Mouse (Mus musculus) right cerebral cortex, postnatal 36 days (tissue): ENCODE results near the gene Rufy3.
A peak's percentile ranks its signal among the peaks of the same experiment; 100 is the strongest.
"Not testable (repeated sequence)": the region's sequence is repeated elsewhere in the genome, so short reads cannot be mapped to it uniquely, and the experiment has no call there.

Experiments
- DNase-seq, 2 experiments: peaks; one replicate each; pipeline ENCODE4 v3.0.0; 2022; ENCODE audit warnings: low spot score in 2 of 2, mixed read lengths in 1 of 2

Gene Rufy3

DNA sequence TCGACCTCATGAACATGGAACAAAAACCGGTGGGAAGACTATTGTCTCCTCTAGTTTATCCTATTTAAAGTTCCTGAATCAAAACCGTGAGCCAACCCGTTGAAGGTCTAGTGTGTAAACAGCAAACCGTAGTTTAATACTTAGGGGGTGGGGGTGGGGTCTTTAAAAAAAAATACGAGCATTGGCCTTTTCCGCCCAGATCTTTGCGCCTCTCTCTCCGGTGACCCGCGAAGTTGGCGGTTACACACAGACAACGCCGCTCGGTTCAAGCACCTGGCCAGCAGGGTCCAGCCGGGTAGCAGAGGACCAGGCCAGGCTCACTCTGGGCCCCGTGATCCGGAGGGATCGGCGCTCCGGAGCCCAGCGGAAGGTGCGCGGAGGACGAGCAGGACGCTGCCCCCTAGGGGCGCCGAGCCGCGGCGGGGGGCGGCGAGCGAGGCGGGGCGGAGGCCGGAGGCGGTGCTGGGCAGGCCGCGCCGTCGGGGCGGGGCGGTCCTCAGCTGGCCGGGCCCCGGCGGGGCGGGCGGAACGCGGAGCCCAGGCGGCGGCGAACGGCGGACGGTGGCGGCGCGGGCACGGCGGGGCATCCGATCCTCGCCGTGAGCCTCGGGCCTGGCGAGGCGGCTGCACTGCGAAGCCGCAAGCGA lies at the start of gene Rufy3:
Rufy3 (plus strand) TSS at position 540 of the 647 bp plus-strand sequence.
- peak; percentile 34 to 59 for DNase-seq

- DNase-seq, result no peak
Observed at GRCm38 (mm10) chr5:88519232-88519631, 45.6 kb upstream of the Rufy3 start.

GRCm38 (mm10) chr5:88527657-88528056 lies 37.2 kb upstream of the Rufy3 start, which contains the start of gene Jchain:
Gene Jchain, minus strand, starts transcription at chr5:88527891.
- no peak for DNase-seq

DNA sequence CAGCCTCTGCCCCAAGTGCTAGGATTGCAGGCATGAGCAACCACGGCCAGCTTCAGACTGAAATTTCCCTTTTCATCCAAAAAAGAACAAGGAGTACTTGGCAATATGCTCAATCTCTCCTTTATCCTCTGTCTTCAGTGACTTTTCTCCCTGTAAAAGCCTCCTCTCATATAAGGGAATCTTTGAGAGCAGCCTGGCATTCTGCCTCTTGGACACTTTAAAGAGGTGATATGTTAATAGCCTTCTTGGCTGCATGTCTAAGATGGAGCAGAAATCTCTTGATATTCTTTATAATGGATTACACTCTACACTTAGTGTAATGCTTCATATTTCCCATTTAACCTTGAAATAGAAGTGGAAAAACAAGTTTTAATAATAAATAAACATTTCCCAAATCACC lies 33.9 kb upstream of the Rufy3 start:
- no peak for DNase-seq

DNA sequence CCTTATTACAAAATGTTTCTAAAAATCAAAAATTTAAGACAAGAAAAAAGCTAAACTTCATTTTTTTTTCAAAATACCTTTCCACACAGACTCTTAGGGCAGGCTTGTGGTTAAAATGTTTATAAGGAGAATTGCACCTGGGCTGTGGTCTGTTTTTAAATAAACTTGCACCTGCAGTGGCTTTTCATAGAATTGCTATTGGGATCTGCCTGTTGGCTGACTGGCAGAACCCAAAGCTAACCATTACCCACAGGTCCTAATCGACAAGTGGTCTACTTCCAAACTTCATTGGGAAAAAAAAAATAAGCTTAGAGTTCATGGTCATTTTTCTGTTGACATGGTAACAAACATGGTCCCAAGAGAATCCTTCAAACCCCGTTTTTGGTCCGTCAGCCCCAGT lies 30.1 kb upstream of the Rufy3 start:
- DNase-seq, result no peak

DNA sequence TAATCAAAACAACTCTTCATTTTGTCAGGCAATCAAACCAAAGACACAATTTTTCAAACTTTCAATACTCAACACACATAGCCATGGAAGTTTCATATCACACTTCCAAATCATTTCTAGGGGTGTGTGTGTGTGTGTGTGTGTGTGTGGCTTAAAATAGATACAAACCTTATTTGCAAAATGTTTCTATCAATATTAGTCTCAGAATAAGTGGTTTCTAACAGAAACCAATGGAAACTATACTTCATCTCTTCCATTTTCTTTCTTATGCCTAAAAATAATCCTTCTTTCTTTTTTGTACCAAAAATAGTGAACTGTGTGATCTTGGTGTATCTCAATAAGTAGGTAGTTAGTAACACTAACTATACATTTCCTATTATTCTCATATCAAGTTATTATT lies 24.0 kb upstream of the Rufy3 start:
- no peak for DNase-seq

DNA sequence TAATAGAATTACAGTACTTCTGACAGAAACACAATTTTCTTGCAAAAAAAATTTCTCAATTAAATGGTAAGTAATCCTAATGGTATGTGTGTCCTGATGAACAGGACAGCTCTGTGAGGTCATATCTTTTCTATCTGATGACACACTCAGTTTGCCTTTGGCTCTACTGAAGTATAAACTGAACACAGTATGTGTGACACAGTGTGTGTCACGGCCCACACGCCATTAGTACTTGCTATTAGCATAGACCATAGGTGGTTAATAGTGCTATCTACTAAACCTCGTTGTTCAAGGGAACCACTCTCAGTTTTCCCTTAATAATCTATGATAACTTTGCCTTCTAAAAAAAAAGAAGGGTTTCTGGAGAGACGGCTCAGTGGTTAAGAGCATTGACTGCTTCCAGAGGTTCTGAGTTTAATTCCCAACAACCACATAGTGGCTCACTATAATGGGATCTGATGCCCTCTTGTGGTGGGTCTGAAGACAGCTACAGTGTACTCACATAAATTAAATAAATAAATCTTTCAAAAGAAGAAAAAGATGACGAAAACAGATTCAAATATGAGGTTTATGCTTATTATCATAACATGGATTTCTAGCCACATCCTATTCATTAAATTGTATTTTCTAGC lies 22.1 kb upstream of the Rufy3 start:
- no peak for DNase-seq

GRCm38 (mm10) chr5:88544411-88544810 lies 20.4 kb upstream of the Rufy3 start:
- not testable (repeated sequence) for DNase-seq

DNA sequence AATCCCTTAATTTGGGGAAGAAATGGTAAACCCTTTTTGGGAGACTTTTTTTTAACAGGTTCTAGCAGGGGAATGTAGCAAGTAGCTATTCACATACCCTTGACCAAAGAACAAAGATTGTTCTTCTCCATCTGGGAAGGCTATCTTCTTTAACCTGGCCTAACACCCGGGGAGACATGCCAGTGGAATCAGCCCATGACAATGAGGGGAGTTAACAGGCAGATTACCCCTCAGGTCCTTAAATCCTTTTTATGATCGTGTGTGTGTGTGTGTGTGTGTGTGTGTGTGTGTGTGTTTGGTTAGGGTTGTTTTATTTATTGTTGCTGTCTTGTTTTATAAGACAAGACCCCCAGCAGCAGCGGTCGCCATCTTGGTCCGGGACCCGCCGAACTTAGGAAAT lies 19.3 kb upstream of the Rufy3 start:
- DNase-seq, result no peak

DNA sequence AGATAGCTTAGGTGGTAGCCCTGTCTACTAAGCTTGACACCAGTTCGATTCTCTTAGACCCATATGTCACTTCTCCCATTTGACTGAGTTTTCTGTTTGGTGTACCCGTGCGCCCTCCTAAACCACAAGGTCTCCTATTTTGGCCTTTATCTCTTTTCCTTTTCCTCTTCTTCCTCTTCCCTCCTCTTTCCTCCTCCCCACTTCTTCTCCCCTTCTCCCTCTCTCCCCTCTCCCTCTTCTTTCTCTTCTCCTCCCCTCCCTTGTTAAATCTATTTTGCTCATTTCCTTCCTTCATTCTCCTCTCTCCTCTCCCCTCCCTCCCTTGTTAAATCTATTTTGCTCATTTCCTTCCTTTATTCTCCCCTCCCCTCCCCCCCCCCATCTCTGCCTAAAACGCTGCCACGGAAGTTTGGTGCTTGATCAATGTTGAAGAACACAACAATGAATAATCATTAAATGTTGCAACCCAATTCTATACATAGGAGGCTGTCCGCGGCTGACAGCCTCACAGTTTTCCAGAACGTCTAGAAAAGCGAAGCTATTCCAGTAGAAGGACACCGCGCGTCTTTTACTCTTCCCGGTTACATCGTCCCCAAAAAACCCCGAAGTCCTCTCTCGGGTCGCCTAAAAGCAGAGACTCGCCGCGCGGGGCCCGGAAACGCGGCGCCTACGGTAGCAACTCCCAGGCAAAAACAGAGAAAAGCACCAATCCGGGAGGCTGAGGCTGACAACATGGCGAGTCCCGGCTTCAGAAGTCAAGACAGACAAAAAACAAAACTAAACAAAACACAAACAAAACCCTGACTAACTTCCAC lies 11.4 kb upstream of the Rufy3 start:
- DNase-seq, result no peak

- DNase-seq, result peak; percentile 91 to 94
Observed at GRCm38 (mm10) chr5:88554086-88554886, 10.6 kb upstream of the Rufy3 start, which contains the start of gene Utp3. Gene Utp3, plus strand, starts transcription at chr5:88554462.

- DNase-seq, result no peak
Observed at GRCm38 (mm10) chr5:88558991-88559390, 5.8 kb upstream of the Rufy3 start.

GRCm38 (mm10) chr5:88561080-88561814 lies 3.6 kb upstream of the Rufy3 start:
- DNase-seq, result no peak

GRCm38 (mm10) chr5:88562863-88563780 lies 1.7 kb upstream of the Rufy3 start:
- DNase-seq, result no peak

- DNase-seq, result no peak
Observed at GRCm38 (mm10) chr5:88565148-88566033, 551 bp downstream of the Rufy3 start.

DNA sequence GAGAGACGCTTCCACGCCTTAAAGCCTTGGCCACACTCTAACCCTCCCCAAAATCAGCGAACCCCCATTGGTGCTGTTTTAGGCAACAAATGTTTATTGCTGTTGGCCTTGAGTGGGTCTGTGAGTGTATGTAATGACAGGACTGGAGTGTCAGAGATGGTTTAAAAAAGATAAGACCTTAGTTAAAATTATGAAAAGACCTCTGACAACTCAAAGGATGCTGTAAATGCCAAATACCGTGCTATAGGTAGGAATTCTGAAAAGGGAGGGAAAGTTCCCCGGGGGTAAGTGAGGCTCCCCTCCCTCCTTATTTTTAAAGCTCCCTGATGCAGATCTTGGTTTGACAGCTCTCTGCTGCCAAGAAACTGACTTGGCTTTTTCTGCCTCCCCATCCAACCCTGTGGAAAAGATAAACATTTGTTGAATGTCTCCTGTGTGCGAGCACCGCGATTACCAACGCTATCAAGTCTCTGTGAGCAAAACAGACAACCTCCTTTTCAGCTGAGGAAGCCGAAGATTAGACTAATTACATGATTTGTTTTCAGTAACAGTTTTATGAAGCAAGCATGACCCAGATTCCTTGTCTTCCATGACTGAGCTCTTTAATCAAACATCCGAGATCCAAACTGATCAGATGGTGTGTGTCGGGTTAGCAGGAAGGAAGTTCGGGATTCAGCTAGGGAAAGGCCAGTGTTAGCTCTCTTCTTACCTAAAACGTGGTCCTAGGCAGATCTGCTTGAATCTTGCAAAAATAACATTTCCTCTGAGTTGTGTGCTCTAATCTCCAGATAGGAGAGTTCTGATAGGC lies 1.4 kb downstream of the Rufy3 start:
- no peak for DNase-seq

DNA sequence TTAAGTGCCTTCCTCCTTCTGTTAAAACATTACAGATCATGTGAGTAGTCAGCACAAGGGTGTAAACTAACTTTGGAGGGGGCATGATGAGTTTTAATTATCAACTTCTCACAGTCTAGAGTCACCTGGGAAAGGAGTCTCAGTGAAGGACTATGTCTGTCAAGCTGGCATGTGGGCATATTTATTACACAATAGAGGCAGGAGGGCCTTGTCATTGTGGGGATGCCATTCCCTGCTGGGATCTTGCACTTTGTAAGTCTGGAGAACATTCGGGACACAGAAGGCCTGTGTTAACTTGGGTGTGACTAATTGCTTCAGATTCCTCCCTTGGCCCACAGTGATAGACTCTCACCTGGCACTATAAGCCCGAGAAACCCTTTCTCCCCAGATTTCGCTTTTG lies 4.7 kb downstream of the Rufy3 start:
- no peak for DNase-seq

GRCm38 (mm10) chr5:88574829-88575228 lies 10.0 kb downstream of the Rufy3 start:
- no peak for DNase-seq
